In genomic region chr8:69890813-69891241, GRCm38 (mm10) we compare ENCODE assay signal across 9 mouse cellular contexts. TPM values are rescaled to one million over a fixed set of nuclear protein-coding genes. Genes with fewer than 3 reads are reported as not detected.
DNase-seq lines count a peak whose midpoint lies in the region; ATAC-seq and TF ChIP-seq lines count a peak whose summit lies in the region.
"Had no signal": no experiment of that assay in that cellular context is flagged by ENCODE, and none has a peak within 500 bp of the region (broad histone marks: within the 10 kb centered on the region; RNA-seq: fewer than 3 reads in every experiment).

No protein-coding gene starts in this region.

- peak; percentile 65 for DNase-seq in CD4-positive, CD25-positive, alpha-beta regulatory T cell, adult 2 months (ENCODE audit: low read depth, low spot score)
- DNase-seq in spleen, adult 2 months (ENCODE audit: low read depth in 1 of 2, low spot score in 2 of 2), result peak in 1 of 2 experiments; percentile 35
- no peak for DNase-seq in spleen, adult 12 weeks (ENCODE audit: low spot score)
- DNase-seq in frontal cortex, postnatal 14 days (ENCODE audit: low spot score in 2 of 2), result peak; percentile 37 to 65
- peak; percentile 74 to 77 for DNase-seq in left cerebral cortex, postnatal 36 days (ENCODE audit: low spot score in 2 of 2)
- DNase-seq in neural tube, embryonic 11.5 days (ENCODE audit: low spot score), result peak; percentile 75
- DNase-seq in ovary, postnatal 14 days (ENCODE audit: low spot score), result no peak

- peaks cover 26% of the 10 kb centered on the region for H3K27me3 ChIP-seq in spleen, adult 2 months (ENCODE audit: control insufficient read depth, insufficient read depth, low read length)
- H3K27me3 ChIP-seq in neural tube, embryonic 11.5 days (ENCODE audit: control insufficient read depth, insufficient read depth, low read length), result peaks cover 49% of the 10 kb centered on the region

- no peak for TF ChIP-seq POLR2A in spleen, adult 2 months (IDR thresholded peaks at IDR 0.05; ENCODE audit: low read depth, low read length)

- no peaks in the 10 kb centered on the region for H3K9me3 ChIP-seq in neural tube, embryonic 11.5 days (ENCODE audit: control insufficient read depth, low read length)
- H3K9me3 ChIP-seq: megakaryocyte, embryonic 14.5 days had no signal

- no peak overlapping the region for H3K27ac ChIP-seq in spleen, adult 2 months (ENCODE audit: insufficient read depth, low read length)
- no peak overlapping the region for H3K27ac ChIP-seq in neural tube, embryonic 11.5 days (ENCODE audit: low read depth, low read length)

- H3K9ac ChIP-seq in neural tube, embryonic 11.5 days (ENCODE audit: low read length), result no peak overlapping the region

- no peak for ATAC-seq in CD4-positive, CD25-positive, alpha-beta regulatory T cell, adult 4 months
- peak; percentile 13; the same call in 1 of the 2 replicates for ATAC-seq in neural tube, embryonic 11.5 days (ENCODE audit: insufficient read depth, low FRiP score, low TSS enrichment)

- no peak overlapping the region for H3K4me3 ChIP-seq in spleen, adult 2 months (ENCODE audit: extremely low read depth, insufficient read depth, insufficient read length)
- no peak overlapping the region for H3K4me3 ChIP-seq in neural tube, embryonic 11.5 days (ENCODE audit: low read depth, low read length)
- H3K4me3 ChIP-seq: megakaryocyte, embryonic 14.5 days had no signal

- WGBS in spleen, adult 2 months, result 46% methylated on average over 19 of the region's 19 CpGs
- WGBS in neural tube, embryonic 11.5 days, result 42% methylated on average over 19 of the region's 19 CpGs

- H3K4me2 ChIP-seq in neural tube, embryonic 11.5 days (ENCODE audit: low read depth), result no peak overlapping the region

- peaks cover 23% of the 10 kb centered on the region for H3K4me1 ChIP-seq in spleen, adult 2 months (ENCODE audit: control insufficient read depth, insufficient read depth, insufficient read length)
- peaks cover 8% of the 10 kb centered on the region for H3K4me1 ChIP-seq in neural tube, embryonic 11.5 days (ENCODE audit: control insufficient read depth, insufficient read depth, low read length)

- TF ChIP-seq CTCF in spleen, adult 2 months (IDR thresholded peaks at IDR 0.05; ENCODE audit: extremely low read depth, insufficient read depth, insufficient read length, insufficient replicate concordance), result peak; percentile 53; the same call in 1 of the 2 replicates

- intact Hi-C loops in left cerebral cortex, postnatal 36 days (cut with DNase I), result loop anchor here (1.0 kb wide), 1 partner anchor 17 kb away; no protein-coding TSS in a partner anchor

- peaks cover 12% of the 10 kb centered on the region for H3K36me3 ChIP-seq in spleen, adult 2 months (ENCODE audit: control insufficient read depth, insufficient read depth, low read length)
- H3K36me3 ChIP-seq in neural tube, embryonic 11.5 days (ENCODE audit: control insufficient read depth, insufficient read depth, low read length), result no peaks in the 10 kb centered on the region; the same call in 1 of the 2 replicates

RNA-seq across cellular contexts. Expression of gene Cilp2, which starts 3.3 kb away (rescaled TPM):
- polyA plus RNA-seq in CD4-positive, CD25-positive, alpha-beta regulatory T cell, adult 4 months (2017; shearing (Covaris generic)), result not detected
- polyA plus RNA-seq in spleen, adult 2 months (2012; rRNA removed), result 0.11 and 0.34 TPM in 2 replicates
- total RNA-seq in left cerebral cortex, postnatal 36 days (2021), result 1 to 10 TPM in 1 of 2 experiments, under 1 TPM in 1; 0.91 to 1.0 TPM
- 0.47 and 0.86 TPM in 2 replicates for polyA plus RNA-seq in neural tube, embryonic 11.5 days (2014; fragmentation: Nextera tagmentation; extraction: Ambion mirVana)

RNA-seq across cellular contexts. Expression of gene Tssk6, which starts 11.2 kb away (rescaled TPM):
- under 1 TPM in 1 of 2 experiments, not detected in 1; 0.24 TPM for polyA plus RNA-seq in CD4-positive, CD25-positive, alpha-beta regulatory T cell, adult 4 months (2017; shearing (Covaris generic))
- 1.0 TPM in 2 replicates for polyA plus RNA-seq in spleen, adult 2 months (2012; rRNA removed)
- total RNA-seq in left cerebral cortex, postnatal 36 days (2021), result under 1 TPM in 1 of 2 experiments, not detected in 1; 0.32 TPM
- polyA plus RNA-seq in neural tube, embryonic 11.5 days (2014; fragmentation: Nextera tagmentation; extraction: Ambion mirVana), result 4.1 and 4.8 TPM in 2 replicates

RNA-seq across cellular contexts. Expression of gene Ndufa13, which starts 11.5 kb away (rescaled TPM):
- polyA plus RNA-seq in CD4-positive, CD25-positive, alpha-beta regulatory T cell, adult 4 months (2017; shearing (Covaris generic)), result 100 to 1,000 TPM; 184 to 253 TPM
- polyA plus RNA-seq in spleen, adult 2 months (2012; rRNA removed), result 53.8 and 76.3 TPM in 2 replicates
- total RNA-seq in left cerebral cortex, postnatal 36 days (2021), result 100 to 1,000 TPM; 144 to 161 TPM
- polyA plus RNA-seq in neural tube, embryonic 11.5 days (2014; fragmentation: Nextera tagmentation; extraction: Ambion mirVana), result 151 and 161 TPM in 2 replicates

RNA-seq across cellular contexts. Expression of gene Yjefn3, which starts 11.7 kb away (rescaled TPM):
- 1 to 10 TPM in 1 of 2 experiments, under 1 TPM in 1; 0.91 to 1.6 TPM for polyA plus RNA-seq in CD4-positive, CD25-positive, alpha-beta regulatory T cell, adult 4 months (2017; shearing (Covaris generic))
- polyA plus RNA-seq in spleen, adult 2 months (2012; rRNA removed), result 1.5 and 1.9 TPM in 2 replicates
- total RNA-seq in left cerebral cortex, postnatal 36 days (2021), result 10 to 100 TPM; 23.7 to 31.3 TPM
- polyA plus RNA-seq in neural tube, embryonic 11.5 days (2014; fragmentation: Nextera tagmentation; extraction: Ambion mirVana), result 3.7 and 5.0 TPM in 2 replicates

RNA-seq across cellular contexts. Expression of gene Pbx4, which starts 58.5 kb away (rescaled TPM):
- 10 to 100 TPM; 10.2 to 17.1 TPM for polyA plus RNA-seq in CD4-positive, CD25-positive, alpha-beta regulatory T cell, adult 4 months (2017; shearing (Covaris generic))
- polyA plus RNA-seq in spleen, adult 2 months (2012; rRNA removed), result 10.7 and 14.7 TPM in 2 replicates
- 10 to 100 TPM; 19.2 to 20.8 TPM for total RNA-seq in left cerebral cortex, postnatal 36 days (2021)
- polyA plus RNA-seq in neural tube, embryonic 11.5 days (2014; fragmentation: Nextera tagmentation; extraction: Ambion mirVana), result 28.8 and 31.2 TPM in 2 replicates

Comparison
In these comparisons a context has a peak if more than half of its experiments do, and no peak if none do; other contexts are left out.
1. DNase-seq: peak in CD4-positive, CD25-positive, alpha-beta regulatory T cell, adult 2 months (single experiment), frontal cortex, postnatal 14 days (2 of 2), left cerebral cortex, postnatal 36 days (2 of 2) and neural tube, embryonic 11.5 days (single experiment); none in spleen, adult 12 weeks (single experiment) and ovary, postnatal 14 days (single experiment).